ENCODE assay signal across 20 mouse cellular contexts in genomic region chr1:182102706-182103105, GRCm38 (mm10). TPM values are rescaled to one million over a fixed set of nuclear protein-coding genes. Genes with fewer than 3 reads are reported as not detected.
DNase-seq lines count a peak whose midpoint lies in the region; ATAC-seq and TF ChIP-seq lines count a peak whose summit lies in the region.
"Had no signal": no experiment of that assay in that cellular context is flagged by ENCODE, and none has a peak within 500 bp of the region (broad histone marks: within the 10 kb centered on the region; RNA-seq: fewer than 3 reads in every experiment).

No protein-coding gene starts in this region.

- no peaks in the 10 kb centered on the region for H3K9me3 ChIP-seq in heart, embryonic 11.5 days (replicated peaks; ENCODE audit: control insufficient read depth, low read length)
- no peaks in the 10 kb centered on the region for H3K9me3 ChIP-seq in embryonic facial prominence, embryonic 14.5 days (ENCODE audit: control insufficient read depth, low read length)
- H3K9me3 ChIP-seq in midbrain, embryonic 13.5 days: no peaks in the 10 kb centered on the region
- H3K9me3 ChIP-seq: embryonic facial prominence, embryonic 13.5 days; heart, embryonic 15.5 days; hindbrain, embryonic 15.5 days; liver, embryonic 15.5 days; midbrain, embryonic 15.5 days had no signal

- TF ChIP-seq EP300 in heart, adult 2 months (IDR thresholded peaks at IDR 0.05; ENCODE audit: insufficient read depth, low read depth, low read length): 0 out of 2 replicates have a peak, but pooled peaks have one; percentile 39

- no peak for ATAC-seq in heart, embryonic 11.5 days (replicated peaks; ENCODE audit: insufficient number of reproducible peaks, low FRiP score, low TSS enrichment)
- ATAC-seq in embryonic facial prominence, embryonic 14.5 days (ENCODE audit: low read depth): no peak
- ATAC-seq in midbrain, embryonic 13.5 days: no peak
- ATAC-seq: intestine, postnatal 0 days; midbrain, embryonic 15.5 days had no signal

- intact Hi-C loops in heart, adult 2 months (cut with DNase I): no loop called here
- intact Hi-C loops in left cerebral cortex, postnatal 4 days (cut with DNase I): no loop called here

- no peaks in the 10 kb centered on the region for H3K27me3 ChIP-seq in heart, adult 2 months (ENCODE audit: control insufficient read depth, insufficient read depth, low read length)
- no peaks in the 10 kb centered on the region for H3K27me3 ChIP-seq in heart, embryonic 11.5 days (ENCODE audit: control insufficient read depth, insufficient read depth, low read length)
- no peaks in the 10 kb centered on the region for H3K27me3 ChIP-seq in embryonic facial prominence, embryonic 14.5 days (replicated peaks; ENCODE audit: control insufficient read depth, insufficient read depth, low read length)
- H3K27me3 ChIP-seq in midbrain, embryonic 13.5 days: no peaks in the 10 kb centered on the region
- H3K27me3 ChIP-seq: embryonic facial prominence, embryonic 13.5 days; heart, embryonic 15.5 days; hindbrain, embryonic 15.5 days; liver, embryonic 15.5 days; midbrain, embryonic 15.5 days had no signal

- H3K4me2 ChIP-seq in heart, embryonic 11.5 days: no peak overlapping the region
- no peak overlapping the region for H3K4me2 ChIP-seq in embryonic facial prominence, embryonic 14.5 days (ENCODE audit: low read depth, low read length)
- H3K4me2 ChIP-seq in midbrain, embryonic 13.5 days (replicated peaks): no peak overlapping the region
- H3K4me2 ChIP-seq: embryonic facial prominence, embryonic 13.5 days; heart, embryonic 15.5 days; hindbrain, embryonic 15.5 days; liver, embryonic 15.5 days; midbrain, embryonic 15.5 days had no signal

- H3K27ac ChIP-seq in heart, adult 2 months: peak overlapping the region; percentile 57
- no peak overlapping the region for H3K27ac ChIP-seq in heart, embryonic 11.5 days (ENCODE audit: low read depth, low read length)
- no peak overlapping the region for H3K27ac ChIP-seq in embryonic facial prominence, embryonic 14.5 days (replicated peaks; ENCODE audit: low read depth, low read length)
- H3K27ac ChIP-seq in midbrain, embryonic 13.5 days: no peak overlapping the region
- H3K27ac ChIP-seq: heart, embryonic 15.5 days; hindbrain, embryonic 15.5 days; kidney, postnatal 0 days; layer of hippocampus, adult 2 months; liver, embryonic 15.5 days; midbrain, embryonic 15.5 days had no signal

- H3K9ac ChIP-seq in heart, adult 2 months (ENCODE audit: low read depth, low read length): no peak overlapping the region
- no peak overlapping the region for H3K9ac ChIP-seq in heart, embryonic 11.5 days (ENCODE audit: low read depth, low read length)
- no peak overlapping the region for H3K9ac ChIP-seq in embryonic facial prominence, embryonic 14.5 days (ENCODE audit: low read depth, low read length)
- H3K9ac ChIP-seq in midbrain, embryonic 13.5 days (replicated peaks): no peak overlapping the region
- H3K9ac ChIP-seq: embryonic facial prominence, embryonic 13.5 days; heart, embryonic 15.5 days; hindbrain, embryonic 15.5 days; liver, embryonic 15.5 days; midbrain, embryonic 15.5 days had no signal

- H3K4me1 ChIP-seq in heart, adult 2 months (ENCODE audit: control insufficient read depth, insufficient read depth, low read length): peaks cover 6% of the 10 kb centered on the region
- H3K4me1 ChIP-seq in heart, embryonic 11.5 days (ENCODE audit: control insufficient read depth, insufficient read depth, low read length): peaks cover 28% of the 10 kb centered on the region
- peaks cover 27% of the 10 kb centered on the region for H3K4me1 ChIP-seq in embryonic facial prominence, embryonic 14.5 days (ENCODE audit: control insufficient read depth, insufficient read depth, low read length)
- H3K4me1 ChIP-seq in midbrain, embryonic 13.5 days (replicated peaks): peaks cover 13% of the 10 kb centered on the region; the same call in 1 of the 2 replicates
- H3K4me1 ChIP-seq: liver, embryonic 15.5 days; midbrain, embryonic 15.5 days had no signal

- peak in 1 of 2 experiments; percentile 28 for DNase-seq in heart, adult 2 months
- peak; percentile 18 for DNase-seq in thymus, postnatal 0 days (ENCODE audit: low spot score)
- no peak for DNase-seq in thymus, postnatal 10 days (ENCODE audit: low spot score in 2 of 2)
- DNase-seq in embryonic facial prominence, embryonic 14.5 days (ENCODE audit: low spot score): peak; percentile 18
- no peak for DNase-seq in left cerebral cortex, postnatal 4 days
- DNase-seq: adrenal gland, postnatal 10 days; cerebellum, adult 11-12 months; cerebellum, postnatal 36 days; right cerebral cortex, adult 18-20 months; thymus, adult 18-20 months had no signal

- no peak overlapping the region for H3K4me3 ChIP-seq in heart, adult 2 months
- H3K4me3 ChIP-seq in heart, embryonic 11.5 days (ENCODE audit: low read depth, low read length): no peak overlapping the region
- no peak overlapping the region for H3K4me3 ChIP-seq in embryonic facial prominence, embryonic 14.5 days (ENCODE audit: low read depth, low read length)
- no peak overlapping the region for H3K4me3 ChIP-seq in midbrain, embryonic 13.5 days (replicated peaks)
- H3K4me3 ChIP-seq: embryonic facial prominence, embryonic 13.5 days; heart, embryonic 15.5 days; hindbrain, embryonic 15.5 days; layer of hippocampus, adult 2 months; liver, embryonic 15.5 days; midbrain, embryonic 15.5 days had no signal

- no peaks in the 10 kb centered on the region for H3K36me3 ChIP-seq in heart, adult 2 months (ENCODE audit: control insufficient read depth, insufficient read depth, low read length)
- no peaks in the 10 kb centered on the region for H3K36me3 ChIP-seq in heart, embryonic 11.5 days (ENCODE audit: control insufficient read depth, insufficient read depth, low read length)
- H3K36me3 ChIP-seq in embryonic facial prominence, embryonic 14.5 days (ENCODE audit: control insufficient read depth, insufficient read depth, low read length): no peaks in the 10 kb centered on the region
- H3K36me3 ChIP-seq in midbrain, embryonic 13.5 days: no peaks in the 10 kb centered on the region
- H3K36me3 ChIP-seq: embryonic facial prominence, embryonic 13.5 days; heart, embryonic 15.5 days; hindbrain, embryonic 15.5 days; liver, embryonic 15.5 days; midbrain, embryonic 15.5 days had no signal

- TF ChIP-seq POLR2A in heart, adult 2 months (IDR thresholded peaks at IDR 0.05; ENCODE audit: insufficient read depth, low read depth, low read length): no peak

- H3K79me2 ChIP-seq in heart, adult 2 months (replicated peaks; ENCODE audit: control insufficient read depth, insufficient read depth, low read length): no peaks in the 10 kb centered on the region

- no peak for TF ChIP-seq CTCF in heart, adult 2 months (IDR thresholded peaks at IDR 0.05)

RNA-seq across cellular contexts. Expression of gene Srp9, which starts 21.8 kb away (rescaled TPM):
- 10 to 100 TPM; 40.5 to 47.6 TPM for total RNA-seq in heart, adult 2 months (2021)
- 29.4 and 39.0 TPM in 2 replicates for polyA plus RNA-seq in heart, adult 2 months (2012; rRNA removed)
- polyA plus RNA-seq in heart, embryonic 11.5 days (2014; fragmentation: Nextera tagmentation; extraction: Ambion mirVana): 122 and 124 TPM in 2 replicates
- 274 and 279 TPM in 2 replicates for polyA plus RNA-seq in thymus, postnatal 0 days (2015; fragmentation: Nextera tagmentation; extraction: Ambion mirVana)
- polyA plus RNA-seq in embryonic facial prominence, embryonic 14.5 days (2014; fragmentation: Nextera tagmentation; extraction: Ambion mirVana): 166 and 175 TPM in 2 replicates
- total RNA-seq in left cerebral cortex, postnatal 4 days (2021): 10 to 100 TPM; 46.2 to 46.6 TPM
- 135 and 142 TPM in 2 replicates for polyA plus RNA-seq in midbrain, embryonic 13.5 days (2015; fragmentation: Nextera tagmentation; extraction: Ambion mirVana)

Comparison
In these comparisons a context has a peak if more than half of its experiments do, and no peak if none do; other contexts are left out.
1. DNase-seq: peak in thymus, postnatal 0 days (single experiment) and embryonic facial prominence, embryonic 14.5 days (single experiment); none in thymus, postnatal 10 days (0 of 2) and left cerebral cortex, postnatal 4 days (single experiment).